Mouse (Mus musculus): ENCODE measurements around the gene Arid3c.

The Arid3c gene

DNA sequence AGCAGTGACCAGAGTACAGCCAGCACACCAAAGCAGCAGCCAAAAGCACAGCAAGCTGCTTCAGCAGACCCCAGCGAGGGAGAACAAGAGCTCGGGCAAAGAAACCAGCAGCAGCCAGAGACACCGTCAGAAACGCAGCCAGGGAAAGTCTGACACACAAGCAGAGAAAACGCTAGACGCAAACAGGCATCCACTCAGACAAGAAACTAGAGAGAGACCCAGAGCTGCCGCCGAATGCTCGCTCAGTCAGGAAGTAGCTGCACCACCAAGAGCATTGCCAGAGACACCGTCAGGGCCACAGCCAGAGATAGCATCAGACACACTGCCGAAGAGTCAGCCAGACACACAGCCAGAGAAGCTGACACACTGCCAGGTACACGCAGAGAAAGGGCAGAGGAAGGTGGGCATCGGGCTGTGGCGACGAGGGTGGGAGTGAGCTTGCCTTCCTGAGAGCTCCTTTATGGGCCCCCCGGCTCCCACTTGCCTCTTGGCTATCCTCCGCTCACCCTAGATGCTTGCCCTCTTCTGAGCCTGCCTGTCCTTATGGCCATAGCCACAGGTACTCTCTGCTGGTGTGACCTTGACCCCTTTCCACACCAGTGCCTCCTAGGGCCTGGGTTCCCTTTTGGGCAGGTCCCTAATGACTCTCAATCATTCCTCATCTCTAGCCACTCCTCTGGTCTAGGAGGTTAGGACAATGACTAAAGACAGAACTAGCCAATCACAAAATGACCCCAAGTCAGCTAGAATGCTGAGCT, 54.5 kb downstream of the Arid3c start:
- DNase-seq, result no peak

Data from thymus, adult 18-20 months (tissue).